Mouse (Mus musculus): ENCODE measurements around the gene Papln.

DNA sequence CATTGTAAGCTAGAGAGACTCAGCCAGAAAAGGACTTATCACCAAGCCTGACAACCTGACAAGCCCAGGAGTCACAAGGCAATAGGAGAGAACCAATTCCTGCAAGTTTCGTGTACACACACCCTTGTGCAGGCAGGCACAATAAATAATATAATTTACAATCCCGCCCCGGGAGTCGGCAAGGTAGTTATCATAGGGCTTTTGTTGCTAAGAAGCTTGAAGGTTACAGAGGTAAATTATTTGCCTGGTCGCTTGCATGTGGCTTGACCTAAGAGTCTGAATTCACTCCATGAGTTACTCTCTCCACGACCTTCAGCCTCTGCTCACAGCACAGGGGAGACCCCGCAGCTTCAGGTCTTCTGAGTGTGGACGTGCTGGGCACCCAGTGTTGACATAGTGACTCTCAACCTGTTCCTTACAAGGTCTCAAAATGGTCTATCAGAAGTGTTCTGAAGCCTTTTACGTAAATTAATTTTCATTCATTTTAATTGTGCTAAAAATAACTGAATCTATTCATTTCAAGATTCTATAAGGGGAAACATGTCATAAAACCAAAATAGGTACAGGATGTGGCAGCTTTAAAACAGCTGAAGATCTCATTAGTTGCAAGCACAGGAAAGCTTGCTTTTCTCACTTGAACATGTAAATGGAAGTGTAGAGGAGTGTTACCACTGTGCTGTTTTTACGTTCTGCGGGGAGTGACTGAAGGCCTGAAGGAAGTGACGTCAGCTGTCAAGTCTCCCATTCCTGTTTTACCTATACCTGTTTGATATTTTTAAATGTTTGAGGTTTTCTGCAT, 36.7 kb upstream of the Papln start:
- TF ChIP-seq MAX (IDR thresholded peaks at IDR 0.05; ENCODE audit: low read depth) (no peak), USF1 (IDR thresholded peaks at IDR 0.05; ENCODE audit: low read depth) (no peak), POLR2A (IDR thresholded peaks at IDR 0.05; ENCODE audit: insufficient read length, low read depth) (no peak), POLR2AphosphoS2 (IDR thresholded peaks at IDR 0.05; ENCODE audit: insufficient read length, low read depth) (no peak), E2F4 (IDR thresholded peaks at IDR 0.05; ENCODE audit: insufficient read depth) (no peak), TCF12 (IDR thresholded peaks at IDR 0.05; ENCODE audit: insufficient read depth, poor library complexity, severe bottlenecking) (no peak), TCF3 (IDR thresholded peaks at IDR 0.05; ENCODE audit: insufficient read length, low read depth) (no peak), MYOD1 (IDR thresholded peaks at IDR 0.05; ENCODE audit: control insufficient read depth in 1 of 3, insufficient read length in 2 of 3, low read depth in 2 of 3) (no peak), SRF (IDR thresholded peaks at IDR 0.05; ENCODE audit: control insufficient read depth, insufficient read length, low read depth) (no peak)

Data from myocyte (in vitro differentiated cells).